Mouse (Mus musculus): ENCODE results near the gene Zc2hc1c.

DNA sequence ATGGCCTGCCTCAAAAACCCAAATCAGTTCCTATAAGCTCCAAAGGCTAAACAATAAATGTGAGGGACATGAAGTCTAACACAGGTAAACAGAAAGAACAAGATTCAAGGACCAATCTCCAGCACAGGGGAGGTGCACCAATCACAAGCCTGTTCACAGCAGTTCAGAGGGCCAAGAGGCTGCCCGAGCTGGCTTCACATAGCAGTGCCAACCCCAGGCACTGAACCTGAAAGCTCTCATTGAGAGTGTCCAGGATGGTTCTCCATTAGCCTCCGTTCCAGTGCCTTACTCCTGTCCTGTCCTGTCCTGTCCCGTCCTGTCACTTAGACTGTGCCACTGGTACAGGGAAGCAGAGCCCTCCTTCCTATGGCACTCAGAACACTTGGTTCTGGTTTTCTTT is 58.8 kb downstream of the Zc2hc1c start:
- TF ChIP-seq POLR2A (IDR thresholded peaks at IDR 0.05; ENCODE audit: low read depth, low read length) (no peak), CTCF (IDR thresholded peaks at IDR 0.05; ENCODE audit: borderline replicate concordance, insufficient read depth, low read length) (no peak)
